Mouse (Mus musculus): ENCODE results near the gene Rps28.

DNA sequence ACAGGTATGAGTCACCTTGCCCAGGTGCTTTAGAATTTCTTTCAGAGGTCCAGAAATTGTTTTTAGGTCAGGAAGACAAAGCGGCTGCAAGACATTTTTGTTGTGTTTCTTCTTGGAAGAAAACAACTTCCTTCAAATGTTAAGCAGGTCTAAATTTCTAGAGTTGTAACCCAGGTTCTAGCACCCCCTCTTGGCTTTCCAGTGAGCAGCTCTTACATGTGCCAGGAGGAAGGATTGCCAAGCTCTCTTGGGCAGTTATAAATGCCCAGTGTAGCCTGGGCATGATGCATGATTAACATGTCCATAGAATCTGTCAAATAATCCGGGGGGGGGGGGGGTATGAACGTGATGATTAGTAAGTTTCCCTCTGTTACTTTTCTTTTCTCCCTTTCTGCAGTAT, 26.1 kb downstream of the Rps28 start:
- TF ChIP-seq CTCF (conservative IDR thresholded peaks at IDR 0.05; ENCODE audit: low read length): no peak
- no peak for TF ChIP-seq NANOG (IDR thresholded peaks at IDR 0.05; ENCODE audit: borderline replicate concordance, low read length)

Data from E14TG2a.4 (cell line).